Mouse (Mus musculus) midbrain, embryonic 13.5 days (tissue): Measurements from ENCODE around the gene Mamstr. TPM values are rescaled to one million over a fixed set of nuclear protein-coding genes. Genes with fewer than 3 reads are reported as not detected.
A peak's percentile ranks its signal among the peaks of the same experiment; 100 is the strongest.

Experiments used
- ATAC-seq: fragments of 200-750 bp; cut with Nextera tagmentation; 2 replicates; pipeline ENCODE4 v1.8.0; 2017; ENCODE audit warnings: mild to moderate bottlenecking, moderate TSS enrichment, moderate library complexity
- H3K27ac ChIP-seq: fragments of 300-500 bp; sonication (generic); 2 replicates; pipeline ENCODE4 v1.5.1; 2015; ENCODE audit warnings: inconsistent platforms, mild to moderate bottlenecking, moderate library complexity
- H3K27me3 ChIP-seq: fragments of 300-500 bp; sonication (generic); 2 replicates; pipeline ENCODE4 v1.6.1; 2015; ENCODE audit warnings: mild to moderate bottlenecking, inconsistent platforms
- H3K36me3 ChIP-seq: fragments of 300-500 bp; sonication (generic); 2 replicates; pipeline ENCODE4 v1.6.1; 2015; ENCODE audit warnings: mild to moderate bottlenecking, inconsistent platforms
- H3K4me1 ChIP-seq: fragments of 300-500 bp; sonication (generic); replicated peaks from 2 replicates; pipeline ENCODE4 v1.6.1; 2015; ENCODE audit warnings: inconsistent platforms
- H3K4me2 ChIP-seq: fragments of 300-500 bp; sonication (generic); replicated peaks from 2 replicates; pipeline ENCODE4 v1.6.1; 2015; ENCODE audit warnings: moderate library complexity, mild to moderate bottlenecking, inconsistent platforms
- H3K4me3 ChIP-seq: fragments of 300-500 bp; sonication (generic); replicated peaks from 2 replicates; pipeline ENCODE4 v1.5.1; 2015; ENCODE audit warnings: mild to moderate bottlenecking, inconsistent platforms
- H3K9ac ChIP-seq: fragments of 300-500 bp; sonication (generic); replicated peaks from 2 replicates; pipeline ENCODE4 v1.6.1; 2015; ENCODE audit warnings: mild to moderate bottlenecking, inconsistent platforms
- H3K9me3 ChIP-seq: fragments of 300-500 bp; sonication (generic); 2 replicates; pipeline ENCODE4 v1.6.1; 2016; ENCODE audit warnings: mild to moderate bottlenecking, inconsistent platforms
- WGBS: fragments of 180-500 bp; shearing (Covaris S2); methylation state at CpG from one replicate; pipeline ENCODE4 v1.1.7; 2015; 5-methylcytosine and 5-hydroxymethylcytosine counted together
- polyA plus RNA-seq: library from polyadenylated mRNA; unstranded; fragments of >200 nt; fragmentation: Nextera tagmentation; extraction: Ambion mirVana; gene quantifications from 2 replicates; pipeline ENCODE4 v1.2.1, GENCODE M21; 2015

The Mamstr gene
- polyA plus RNA-seq, 1 experiment from 2014 or later = 3.1 TPM

DNA sequence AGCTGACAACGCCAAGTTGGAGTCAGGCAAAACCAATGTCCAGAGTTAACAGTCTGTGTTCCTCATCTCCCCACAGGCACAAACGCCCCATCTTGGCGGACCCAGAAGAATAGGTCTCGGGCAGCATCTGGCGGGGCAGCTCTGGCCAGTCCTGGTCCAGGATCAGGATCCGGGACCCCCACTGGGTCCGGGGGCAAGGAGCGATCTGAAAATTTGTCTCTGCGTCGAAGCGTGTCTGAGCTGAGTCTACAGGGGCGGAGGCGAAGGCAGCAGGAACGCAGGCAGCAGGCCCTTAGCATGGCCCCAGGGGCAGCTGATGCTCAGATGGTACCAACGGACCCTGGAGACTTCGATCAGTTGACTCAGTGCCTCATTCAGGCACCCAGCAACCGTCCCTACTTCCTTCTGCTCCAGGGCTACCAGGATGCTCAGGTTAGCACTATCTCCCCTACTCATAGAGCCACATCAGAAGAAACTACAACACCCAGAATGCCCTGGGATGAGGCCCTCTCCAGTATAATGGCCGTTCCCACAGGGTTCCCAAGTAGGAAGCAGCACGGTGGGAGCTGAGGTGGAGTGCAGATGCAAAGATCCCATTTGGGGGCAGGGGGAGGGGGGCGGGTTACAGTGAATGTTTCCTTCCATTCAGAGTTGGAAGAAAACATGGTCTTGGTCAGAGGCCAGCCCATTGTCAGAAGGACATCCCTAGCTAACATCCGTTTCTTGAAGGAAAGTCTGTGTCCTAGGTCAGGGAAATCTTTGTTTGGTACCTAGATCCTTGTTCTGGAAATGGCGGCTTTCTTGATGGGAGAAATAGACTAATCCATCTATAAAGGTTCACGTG is 9.5 kb upstream of the Mamstr start:
- Histone ChIP-seq H3K27me3 (peaks cover 55% of the 10 kb centered on the region), H3K27ac (no peak overlapping the region), H3K36me3 (no peaks in the 10 kb centered on the region), H3K4me2 (no peak overlapping the region), H3K9me3 (no peaks in the 10 kb centered on the region), H3K9ac (no peak overlapping the region), H3K4me1 (peaks cover 16% of the 10 kb centered on the region; the same call in 1 of the 2 replicates), H3K4me3 (no peak overlapping the region)
- 73% methylated on average over 23 of the region's 23 CpGs for WGBS
- ATAC-seq = no peak

DNA sequence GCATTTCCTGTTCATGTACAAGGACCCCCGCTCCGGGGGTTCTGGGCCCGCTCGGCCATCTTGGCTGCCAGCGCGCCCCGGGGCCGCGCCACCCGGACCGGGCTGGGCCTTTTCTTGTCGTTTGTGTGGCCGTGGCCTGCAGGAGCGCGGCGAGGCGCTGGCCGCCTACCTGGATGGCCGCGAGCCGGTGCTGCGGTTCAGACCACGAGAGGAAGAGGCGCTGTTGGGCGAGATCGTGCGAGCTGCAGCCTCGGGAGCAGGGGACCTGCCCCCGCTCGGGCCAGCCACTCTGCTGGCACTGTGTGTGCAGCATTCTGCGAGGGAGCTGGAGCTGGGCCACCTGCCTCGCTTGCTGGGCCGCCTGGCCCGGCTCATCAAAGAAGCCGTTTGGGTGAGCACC is 7.3 kb upstream of the Mamstr start:
- no peak for ATAC-seq
- Histone ChIP-seq H3K27ac (no peak overlapping the region), H3K4me3 (peak overlapping the region; percentile 8; the same call in 1 of the 2 replicates), H3K36me3 (peaks cover 10% of the 10 kb centered on the region), H3K9me3 (no peaks in the 10 kb centered on the region), H3K4me1 (peaks cover 16% of the 10 kb centered on the region; the same call in 1 of the 2 replicates), H3K4me2 (peak overlapping the region; percentile 38), H3K9ac (peak overlapping the region; percentile 45), H3K27me3 (peaks cover 43% of the 10 kb centered on the region)
- WGBS = 10% methylated on average over 35 of the region's 35 CpGs

DNA sequence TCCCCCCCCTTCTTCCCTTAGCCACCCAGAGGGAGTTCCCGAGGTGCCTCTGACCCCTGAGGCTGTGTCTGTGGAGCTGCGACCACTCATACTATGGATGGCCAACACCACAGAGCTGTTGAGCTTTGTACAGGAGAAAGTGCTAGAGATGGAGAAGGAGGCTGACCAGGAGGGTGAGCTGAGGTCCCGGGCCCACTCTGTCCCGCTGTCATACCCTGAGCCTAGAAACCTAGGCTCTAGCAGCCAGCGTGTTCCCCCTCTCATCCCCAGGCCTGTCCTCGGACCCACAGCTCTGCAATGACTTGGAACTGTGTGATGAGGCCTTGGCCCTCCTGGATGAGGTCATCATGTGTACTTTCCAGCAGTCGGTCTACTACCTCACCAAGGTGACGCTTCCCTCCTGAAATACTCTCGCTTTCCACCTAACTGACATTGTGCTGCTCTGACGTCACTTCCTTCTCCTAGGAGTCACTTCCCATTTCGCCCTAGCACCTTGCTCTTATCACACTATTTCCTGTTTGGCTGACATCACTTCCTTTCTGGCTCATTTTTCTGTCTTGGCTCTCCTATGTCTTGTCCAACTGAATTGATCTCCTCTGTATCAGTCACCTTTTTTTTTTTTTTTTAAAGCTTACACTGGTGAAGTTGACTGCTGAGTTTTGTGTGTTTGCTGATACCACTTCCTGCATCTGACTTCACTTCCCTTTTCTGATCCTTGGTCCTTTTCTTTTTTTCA is 4.7 kb upstream of the Mamstr start:
- Histone ChIP-seq H3K9ac (no peak overlapping the region), H3K4me2 (no peak overlapping the region), H3K9me3 (no peaks in the 10 kb centered on the region), H3K4me3 (no peak overlapping the region), H3K27ac (no peak overlapping the region), H3K36me3 (peaks cover 10% of the 10 kb centered on the region), H3K4me1 (peaks cover 14% of the 10 kb centered on the region), H3K27me3 (peaks cover 28% of the 10 kb centered on the region)
- ATAC-seq = no peak
- 94% methylated on average over 11 of the region's 11 CpGs for whole genome bisulfite sequencing

DNA sequence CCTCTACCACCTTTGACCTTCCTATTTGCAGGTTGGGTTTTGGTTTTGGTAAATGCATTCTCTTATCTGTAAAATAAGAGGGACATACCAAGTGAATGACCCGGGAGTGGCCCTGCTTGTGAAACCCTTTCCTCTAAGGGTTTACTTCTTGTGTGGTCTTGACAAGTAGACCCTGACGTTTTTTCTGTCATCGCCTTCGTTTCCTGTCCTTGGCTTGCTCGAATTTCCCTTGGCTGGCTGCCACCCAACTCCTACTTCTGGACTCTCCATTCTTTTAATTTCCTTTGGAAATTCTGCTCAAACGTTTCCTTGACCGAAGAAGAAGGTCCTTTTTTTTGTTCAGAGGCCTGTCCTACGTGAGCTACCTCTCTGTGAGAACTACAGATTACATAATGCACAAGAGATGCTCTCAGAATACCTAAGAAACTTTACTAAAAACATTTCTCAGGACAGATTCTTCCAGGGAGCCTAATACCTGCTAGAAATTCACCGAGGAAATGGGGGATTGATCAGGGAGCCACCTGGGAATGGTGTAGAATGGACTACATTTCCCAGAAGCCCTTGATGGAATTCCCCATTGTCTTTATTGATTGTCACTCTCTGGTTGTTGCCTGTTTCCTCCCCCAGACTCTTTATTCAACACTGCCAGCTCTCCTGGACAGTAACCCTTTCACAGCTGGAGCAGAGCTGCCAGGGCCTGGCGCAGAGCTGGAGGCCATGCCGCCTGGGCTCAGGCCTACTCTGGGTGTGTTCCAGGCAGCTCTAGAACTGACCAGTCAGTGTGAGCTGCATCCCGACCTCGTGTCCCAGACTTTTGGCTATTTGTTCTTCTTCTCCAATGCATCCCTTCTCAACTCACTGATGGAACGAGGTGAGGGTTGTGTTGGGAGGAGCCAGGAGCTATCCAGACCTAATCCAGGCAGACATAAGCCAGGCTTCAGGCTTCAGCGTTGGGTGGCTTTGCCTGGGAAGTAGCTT is 3.8 kb upstream of the Mamstr start:
- Histone ChIP-seq H3K27me3 (peaks cover 26% of the 10 kb centered on the region), H3K36me3 (peaks cover 10% of the 10 kb centered on the region), H3K4me1 (peaks cover 14% of the 10 kb centered on the region), H3K4me3 (no peak overlapping the region), H3K9me3 (no peaks in the 10 kb centered on the region), H3K4me2 (no peak overlapping the region), H3K9ac (no peak overlapping the region), H3K27ac (no peak overlapping the region)
- 90% methylated on average over 15 of the region's 15 CpGs for WGBS
- ATAC-seq = no peak

DNA sequence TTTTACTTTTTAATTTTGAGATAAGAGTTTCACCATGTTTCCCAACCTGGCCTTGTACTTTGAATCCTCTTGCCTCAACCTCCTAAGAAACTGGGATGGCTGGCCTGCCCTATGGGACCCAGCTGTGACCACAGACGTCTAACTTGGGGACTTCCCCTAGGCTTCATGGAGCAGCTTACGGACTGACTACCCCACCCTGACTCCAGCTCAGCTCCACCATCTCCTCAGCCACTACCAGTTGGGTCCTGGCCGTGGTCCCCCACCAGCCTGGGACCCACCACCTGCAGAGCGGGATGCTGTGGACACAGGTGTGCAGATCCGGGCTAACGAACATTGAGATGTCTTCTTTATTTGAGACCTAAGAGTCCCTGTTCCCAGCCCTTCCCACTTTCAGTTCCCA is 2.1 kb upstream of the Mamstr start:
- no peak overlapping the region for H3K4me3 ChIP-seq

DNA sequence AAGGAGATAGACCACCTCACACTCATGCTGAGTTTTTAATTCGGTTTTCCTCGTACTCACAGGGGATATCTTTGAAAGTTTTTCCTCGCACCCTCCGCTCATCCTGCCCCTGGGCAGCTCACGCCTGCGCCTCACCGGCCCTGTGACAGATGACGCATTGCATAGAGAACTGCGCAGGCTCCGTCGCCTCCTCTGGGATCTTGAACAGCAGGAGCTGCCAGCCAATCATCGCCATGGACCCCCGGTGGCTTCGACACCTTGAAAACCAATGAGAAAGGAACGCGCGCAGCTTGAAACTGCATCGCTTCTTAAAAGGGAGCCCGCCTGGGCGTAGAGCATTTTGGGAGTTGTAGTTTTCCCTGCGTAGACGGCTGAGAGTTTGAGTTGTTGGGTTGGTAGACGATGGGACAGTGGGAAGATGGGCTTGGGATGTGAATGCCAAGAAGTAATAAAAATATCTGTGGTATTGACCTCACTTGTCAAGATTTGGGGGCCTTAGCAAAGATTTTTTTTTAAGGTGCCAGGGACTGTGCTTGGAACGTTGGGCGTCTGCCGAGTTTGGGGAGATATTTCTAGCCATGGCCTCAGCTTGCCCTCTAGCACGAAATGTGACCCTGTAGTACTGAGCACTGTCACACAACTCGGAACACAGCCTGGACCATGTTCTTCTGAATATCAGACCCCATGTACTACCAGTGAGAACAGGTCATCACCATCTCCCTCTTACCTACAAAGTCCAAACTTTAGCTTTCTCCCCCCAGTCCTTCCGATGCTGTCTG is 965 bp upstream of the Mamstr start:
- Histone ChIP-seq H3K4me1 (peaks cover 26% of the 10 kb centered on the region), H3K9ac (peak overlapping the region; percentile 40; the same call in 1 of the 2 replicates), H3K27ac (no peak overlapping the region), H3K36me3 (peaks cover 10% of the 10 kb centered on the region), H3K4me2 (peak overlapping the region; percentile 51), H3K9me3 (no peaks in the 10 kb centered on the region), H3K4me3 (peak overlapping the region; percentile 32), H3K27me3 (no peaks in the 10 kb centered on the region)
- 18% methylated on average over 29 of the region's 29 CpGs for WGBS
- ATAC-seq = peak; percentile 88

More for the DNA sequence above, 2.1 kb upstream of the Mamstr start:
- Histone ChIP-seq H3K27me3 (peaks cover 10% of the 10 kb centered on the region), H3K9me3 (no peaks in the 10 kb centered on the region), H3K27ac (no peak overlapping the region), H3K4me1 (peaks cover 22% of the 10 kb centered on the region), H3K9ac (no peak overlapping the region), H3K4me2 (0 out of 2 replicates have a peak overlapping the region, but pooled peaks have one; percentile 51), H3K36me3 (peaks cover 10% of the 10 kb centered on the region)
- 96% methylated on average over 6 of the region's 6 CpGs for WGBS
- ATAC-seq = no peak

DNA sequence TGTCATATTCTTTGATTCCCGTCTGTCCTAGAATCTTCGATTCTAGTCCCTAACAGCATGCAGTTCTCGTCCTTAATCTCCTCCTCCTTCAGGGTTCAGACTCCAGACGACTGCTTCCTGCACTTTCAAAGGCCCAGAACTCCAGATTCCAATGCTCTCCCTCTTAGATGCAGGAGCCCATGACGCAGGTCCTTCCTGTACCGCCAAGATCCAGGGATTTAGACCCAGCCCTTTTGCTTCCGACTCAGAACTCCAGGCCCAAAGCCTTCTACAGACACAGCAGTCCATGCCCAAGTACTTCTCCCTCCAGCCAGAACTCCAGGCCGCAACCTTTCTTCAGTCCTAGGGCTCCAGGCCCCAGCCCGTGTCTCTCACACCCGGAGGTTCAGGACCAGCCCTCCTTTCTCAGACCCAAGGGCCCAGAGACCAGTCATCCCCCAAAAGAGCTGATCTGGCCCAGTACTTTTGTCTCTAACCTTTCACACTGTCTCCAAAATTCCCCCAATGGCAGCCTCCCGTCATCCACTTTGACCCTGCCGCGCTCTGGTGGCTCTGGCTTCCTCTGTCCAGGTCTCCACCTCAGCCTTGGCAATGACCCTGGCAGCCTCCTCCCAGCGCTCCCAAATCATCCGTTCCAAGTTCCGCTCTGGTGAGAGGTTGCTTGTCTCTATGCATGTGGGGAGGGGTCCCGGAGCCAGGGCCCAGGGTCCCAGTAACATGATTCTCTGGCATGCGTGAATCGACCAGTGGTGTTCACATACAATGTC is 597 bp downstream of the Mamstr start:
- H3K9ac ChIP-seq = no peak overlapping the region
- H3K4me2 ChIP-seq = no peak overlapping the region
- no peaks in the 10 kb centered on the region for H3K27me3 ChIP-seq
- ATAC-seq = no peak
- H3K27ac ChIP-seq = no peak overlapping the region
- H3K4me3 ChIP-seq = no peak overlapping the region
- 72% methylated on average over 19 of the region's 19 CpGs for WGBS
- H3K36me3 ChIP-seq = peaks cover 10% of the 10 kb centered on the region
- H3K4me1 ChIP-seq = peaks cover 38% of the 10 kb centered on the region
- H3K9me3 ChIP-seq = no peaks in the 10 kb centered on the region

DNA sequence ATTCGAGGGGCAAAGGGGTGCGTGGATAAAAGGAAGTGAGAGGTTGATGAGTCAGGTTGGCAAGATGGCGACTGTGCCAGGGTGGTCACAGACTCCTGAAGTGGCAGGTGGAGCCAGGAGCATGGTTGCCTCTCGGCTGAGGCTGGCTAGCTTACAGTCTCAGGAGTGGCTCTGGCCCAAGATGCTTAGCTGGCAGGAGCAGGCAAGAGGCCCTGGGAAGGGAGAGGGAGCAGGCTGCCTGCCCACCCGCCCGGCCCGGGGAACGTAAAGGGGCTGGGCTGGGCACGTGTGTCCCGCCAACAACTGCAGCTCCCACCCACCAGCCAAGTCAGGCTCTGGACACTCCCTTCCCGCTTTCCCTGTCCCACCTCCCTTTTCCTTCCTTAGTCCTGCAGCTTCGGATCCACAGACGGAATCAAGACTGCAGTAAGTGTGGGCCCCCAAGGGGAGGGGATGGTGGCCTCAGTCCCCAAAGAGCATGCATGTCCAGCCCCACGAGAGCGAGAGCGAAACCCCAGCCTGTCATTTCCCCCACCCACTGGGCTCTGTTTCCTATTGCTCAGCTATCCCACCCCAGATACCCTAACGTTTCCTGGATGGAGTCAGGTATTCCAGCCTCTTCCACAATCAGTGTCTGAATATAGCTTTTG is 1.7 kb downstream of the Mamstr start:
- no peaks in the 10 kb centered on the region for H3K27me3 ChIP-seq
- no peaks in the 10 kb centered on the region for H3K9me3 ChIP-seq
- H3K27ac ChIP-seq = no peak overlapping the region
- WGBS = 71% methylated on average over 17 of the region's 17 CpGs
- no peak overlapping the region for H3K4me3 ChIP-seq
- H3K36me3 ChIP-seq = peaks cover 4% of the 10 kb centered on the region
- H3K9ac ChIP-seq = no peak overlapping the region
- peak overlapping the region; percentile 81; the same call in 1 of the 2 replicates for H3K4me2 ChIP-seq
- no peak for ATAC-seq
- peaks cover 38% of the 10 kb centered on the region for H3K4me1 ChIP-seq

DNA sequence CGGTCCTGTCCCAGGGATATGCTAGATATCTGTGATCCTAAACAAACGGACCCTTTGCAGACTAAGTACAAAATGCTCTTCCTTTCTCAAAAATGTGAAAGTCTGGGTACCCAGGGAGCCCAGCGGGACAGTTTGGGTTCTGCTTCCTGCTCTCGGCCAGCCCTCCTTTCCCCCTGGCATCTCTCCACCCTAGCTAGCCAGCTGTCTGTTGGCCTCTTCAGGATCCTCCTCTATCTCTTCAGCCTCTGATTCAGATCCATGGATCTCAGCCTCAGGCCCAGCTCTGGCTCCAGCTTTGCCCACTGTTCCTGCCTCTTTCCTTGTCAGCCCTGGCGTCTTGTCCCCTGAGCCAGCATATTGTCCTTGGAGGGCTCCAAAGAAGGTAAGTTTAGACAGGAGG is 2.3 kb downstream of the Mamstr start:
- Histone ChIP-seq H3K36me3 (no peaks in the 10 kb centered on the region), H3K4me1 (peaks cover 38% of the 10 kb centered on the region), H3K9me3 (no peaks in the 10 kb centered on the region), H3K27me3 (no peaks in the 10 kb centered on the region), H3K9ac (peak overlapping the region; percentile 28; the same call in 1 of the 2 replicates), H3K27ac (0 out of 2 replicates have a peak overlapping the region, but pooled peaks have one; percentile 95), H3K4me2 (peak overlapping the region; percentile 81), H3K4me3 (peak overlapping the region; percentile 51; the same call in 1 of the 2 replicates)
- 85% methylated on average over 5 of the region's 5 CpGs for WGBS
- no peak for ATAC-seq
